Mouse (Mus musculus): Measurements from ENCODE around the gene Fam189a2. TPM values are rescaled to one million over a fixed set of nuclear protein-coding genes. Genes with fewer than 3 reads are reported as not detected.

Gene Fam189a2
- total RNA-seq, 4 experiments from 2014 or later = 21.5 to 31.0 (median 28.2) TPM

DNA sequence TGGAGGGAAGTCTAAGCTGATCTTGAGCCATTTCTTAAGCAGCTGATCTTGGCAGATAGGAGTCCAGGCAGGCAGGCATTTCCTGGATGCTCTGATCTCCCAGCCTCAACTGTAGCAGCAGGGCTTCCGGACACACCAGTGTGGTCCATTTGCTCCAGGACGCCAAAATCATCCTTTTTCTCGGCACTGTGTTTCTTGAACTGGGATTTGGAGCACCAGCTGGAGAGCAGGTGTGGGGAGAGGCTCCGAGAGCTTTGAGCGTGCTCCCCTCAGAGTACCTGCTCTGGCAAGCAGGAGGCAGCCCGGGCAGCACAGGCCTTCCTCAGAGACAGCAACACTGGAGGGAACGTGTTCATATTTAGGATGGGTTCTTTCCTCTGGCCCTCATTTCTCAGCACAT, 87.9 kb downstream of the Fam189a2 start:
- no peak for DNase-seq (ENCODE audit: low spot score in 2 of 2)

DNA sequence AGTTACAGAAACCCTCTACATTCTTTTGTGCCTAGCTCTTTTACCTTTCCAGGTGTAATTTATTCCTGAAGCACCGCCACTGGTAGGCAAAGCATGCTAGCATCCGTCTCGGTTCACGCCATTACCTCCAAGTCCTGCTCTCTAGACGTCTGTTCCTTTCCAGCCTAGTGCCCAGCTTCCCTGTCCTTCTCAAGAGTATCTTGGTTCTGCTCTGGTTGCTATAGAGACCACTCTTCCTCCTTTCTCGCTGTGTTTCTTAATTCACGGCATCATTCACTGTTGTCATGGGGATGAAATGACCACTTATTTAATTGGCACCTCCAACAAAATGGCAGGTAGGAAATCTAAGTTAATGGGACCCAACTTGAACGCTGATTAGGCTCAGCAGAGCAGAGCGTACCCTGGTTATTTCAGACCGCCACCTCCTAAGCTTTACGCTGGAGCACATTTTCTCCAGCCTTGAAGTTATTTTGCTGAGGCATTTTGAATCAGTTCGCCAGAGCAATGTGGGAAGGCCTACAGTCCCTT, 89.3 kb downstream of the Fam189a2 start:
- DNase-seq (ENCODE audit: low spot score in 2 of 2) = no peak

DNA sequence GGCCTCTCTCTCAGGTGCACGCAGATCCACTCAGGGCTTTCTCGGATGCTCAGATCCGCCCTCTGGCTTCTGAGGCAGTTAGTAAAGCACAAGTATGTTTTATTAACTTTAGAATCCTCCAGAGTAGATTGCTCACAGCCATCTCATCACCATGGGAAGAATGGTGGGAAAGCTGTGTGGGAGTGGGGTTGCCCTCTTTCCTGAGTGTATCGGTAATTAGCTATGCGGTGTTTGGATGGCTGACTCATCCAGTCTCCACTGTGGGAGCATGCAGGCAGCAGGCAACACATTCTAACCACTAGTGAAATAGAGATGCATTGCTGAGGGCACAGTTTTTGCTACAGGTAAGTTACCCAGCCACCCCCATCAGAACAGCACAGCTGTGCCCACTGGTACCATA, 100.0 kb downstream of the Fam189a2 start:
- DNase-seq (ENCODE audit: low spot score in 2 of 2) = no peak

DNA sequence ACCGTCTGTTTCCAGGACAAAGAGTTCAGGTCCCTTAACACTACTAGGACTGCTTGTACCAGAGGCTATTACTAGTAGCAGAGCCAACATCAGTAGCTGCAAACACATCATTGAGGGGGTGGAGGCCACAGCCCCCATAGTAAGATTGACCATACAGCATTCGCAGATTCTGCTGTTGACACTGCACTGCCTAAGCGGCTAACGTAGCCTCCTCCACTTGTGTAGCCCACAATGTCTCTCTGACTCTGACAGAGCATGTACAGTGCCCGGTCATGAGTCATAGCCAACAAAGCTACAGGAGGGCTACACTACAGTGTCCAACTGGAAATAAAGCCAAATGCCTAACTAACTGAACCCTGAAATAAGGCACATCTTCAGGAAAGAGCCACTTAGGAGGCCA, 105.3 kb downstream of the Fam189a2 start:
- DNase-seq (ENCODE audit: low spot score in 2 of 2) = no peak

DNA sequence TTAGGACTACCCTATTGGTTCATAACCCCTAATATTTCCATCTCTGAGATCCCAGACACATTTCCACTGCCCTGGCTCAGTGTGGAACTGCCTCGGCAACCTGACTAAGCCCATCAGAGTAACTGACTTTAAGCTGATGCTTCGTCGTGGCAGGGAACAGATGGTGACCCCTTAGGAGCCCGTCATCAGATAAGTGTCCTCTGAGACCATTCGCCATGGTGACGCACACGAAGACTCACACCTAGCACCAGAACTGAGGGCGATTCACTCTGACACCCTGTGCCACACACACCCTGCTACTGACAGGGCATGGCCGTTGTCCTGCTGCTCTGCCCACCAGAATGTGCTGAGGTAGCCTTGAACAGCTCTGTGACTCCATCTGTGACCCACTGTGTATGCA, 106.0 kb downstream of the Fam189a2 start:
- no peak for DNase-seq (ENCODE audit: low spot score in 2 of 2)

DNA sequence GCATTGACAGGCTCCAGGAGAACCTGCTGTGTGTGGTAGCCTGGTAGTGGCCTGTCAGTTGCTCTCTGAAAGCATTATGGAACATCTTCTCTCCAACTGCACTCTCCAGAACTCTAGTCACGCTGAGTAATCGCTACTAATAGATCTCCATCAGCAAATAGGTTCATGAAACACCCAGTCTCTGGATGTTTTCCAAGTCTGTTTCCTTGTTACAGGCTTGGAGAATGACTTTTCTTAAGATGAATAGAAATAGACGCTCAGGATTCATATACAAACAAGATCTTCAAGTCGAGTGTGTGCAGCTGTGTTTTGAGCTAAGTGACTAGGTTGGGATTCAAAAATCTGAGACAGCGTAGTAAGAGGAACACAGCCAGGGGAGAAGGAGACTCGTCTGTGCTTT, 106.8 kb downstream of the Fam189a2 start:
- DNase-seq (ENCODE audit: low spot score in 2 of 2) = no peak

Other genes starting within 250 kb of the Fam189a2 start
- gene Tjp2, start 194.0 kb upstream of the Fam189a2 start, total RNA-seq (2022) = 1 to 10 TPM; 2.6 to 4.6 (median 4.0) TPM
- 10 to 100 TPM; 17.4 to 20.6 (median 18.7) TPM for gene Fxn, start 249.6 kb upstream of the Fam189a2 start, total RNA-seq (2022)